Mouse (Mus musculus) myocyte (in vitro differentiated cells): Measurements from ENCODE around the gene Zfp598. TPM values are rescaled to one million over a fixed set of nuclear protein-coding genes. Genes with fewer than 3 reads are reported as not detected.

Source experiments
- H3K27me3 ChIP-seq: one replicate; pipeline ENCODE4 v1.6.1; 2011; ENCODE audit not compliant: control insufficient read depth, insufficient read depth, insufficient read length
- H3K36me3 ChIP-seq: one replicate; pipeline ENCODE4 v1.6.1; 2011; ENCODE audit not compliant: control insufficient read depth, insufficient read depth
- H3K4me2 ChIP-seq: one replicate; pipeline ENCODE4 v1.6.1; 2011; ENCODE audit warnings: low read depth, control low read depth
- H3K4me3 ChIP-seq: one replicate; pipeline ENCODE4 v1.5.1; 2011; ENCODE audit warnings: mild to moderate bottlenecking, control low read depth, moderate library complexity
- H3K79me2 ChIP-seq: one replicate; pipeline ENCODE4 v1.6.1; 2011; ENCODE audit not compliant: control insufficient read depth, insufficient read depth
- H3ac ChIP-seq: one replicate; pipeline ENCODE4 v1.6.1; 2011; ENCODE audit not compliant: control insufficient read depth, insufficient read length
- CEBPB ChIP-seq: IDR thresholded peaks from 2 replicates; pipeline ENCODE4 v1.6.1; 2011; ENCODE audit warnings: mild to moderate bottlenecking, moderate library complexity; ENCODE audit not compliant: poor library complexity, insufficient read depth, severe bottlenecking
- E2F4 ChIP-seq: IDR thresholded peaks from one replicate; pipeline ENCODE4 v1.6.1; 2011; ENCODE audit warnings: mild to moderate bottlenecking, control low read depth, moderate library complexity; ENCODE audit not compliant: insufficient read depth
- MAX ChIP-seq: IDR thresholded peaks from one replicate; pipeline ENCODE4 v1.6.1; 2011; ENCODE audit warnings: low read depth, mild to moderate bottlenecking, control low read depth
- MYOD1 ChIP-seq, 3 experiments: IDR thresholded peaks; one replicate each; pipeline ENCODE4 v1.6.1; 2011; ENCODE audit warnings: control low read depth in 2 of 3, low read depth in 2 of 3, mild to moderate bottlenecking in 2 of 3, moderate library complexity in 1 of 3; ENCODE audit not compliant: insufficient read length in 2 of 3, control insufficient read depth in 1 of 3
- MYOG ChIP-seq, 3 experiments: IDR thresholded peaks; one replicate each; pipeline ENCODE4 v1.6.1; 2011; ENCODE audit warnings: control low read depth in 2 of 3, low read depth in 2 of 3, mild to moderate bottlenecking in 2 of 3; ENCODE audit not compliant: insufficient read length in 2 of 3, control insufficient read depth in 1 of 3, insufficient read depth in 1 of 3
- POLR2A ChIP-seq: IDR thresholded peaks from one replicate; pipeline ENCODE4 v1.6.1; 2011; ENCODE audit warnings: low read depth, mild to moderate bottlenecking, control low read depth, moderate library complexity; ENCODE audit not compliant: insufficient read length
- POLR2AphosphoS2 ChIP-seq: IDR thresholded peaks from one replicate; pipeline ENCODE4 v1.6.1; 2011; ENCODE audit warnings: low read depth, control low read depth; ENCODE audit not compliant: insufficient read length
- REST ChIP-seq: IDR thresholded peaks from one replicate; pipeline ENCODE4 v1.6.1; 2011; ENCODE audit warnings: mild to moderate bottlenecking, control low read depth, moderate library complexity; ENCODE audit not compliant: insufficient read depth, insufficient read length
- SRF ChIP-seq: IDR thresholded peaks from one replicate; pipeline ENCODE4 v1.6.1; 2011; ENCODE audit warnings: low read depth; ENCODE audit not compliant: control insufficient read depth, insufficient read length
- TCF12 ChIP-seq: IDR thresholded peaks from one replicate; pipeline ENCODE4 v1.6.1; 2011; ENCODE audit warnings: mild to moderate bottlenecking, control low read depth; ENCODE audit not compliant: poor library complexity, insufficient read depth, severe bottlenecking
- TCF3 ChIP-seq: IDR thresholded peaks from one replicate; pipeline ENCODE4 v1.6.1; 2011; ENCODE audit warnings: low read depth, control low read depth; ENCODE audit not compliant: insufficient read length
- USF1 ChIP-seq: IDR thresholded peaks from one replicate; pipeline ENCODE4 v1.6.1; 2011; ENCODE audit warnings: low read depth, mild to moderate bottlenecking, control low read depth, moderate library complexity
- polyA plus RNA-seq: library from polyadenylated mRNA; unstranded; fragments of >200 nt; fragmentation: generic; extraction: Trizol; gene quantifications from one replicate; pipeline ENCODE4 v1.2.1, GENCODE M21; 2012; ENCODE audit warnings: missing spikeins

Zfp598 gene
- polyA plus RNA-seq, 1 experiment = 49.7 TPM

GRCm38 (mm10) chr17:24728184-24728583 lies 58.7 kb downstream of the Zfp598 start:
- TF ChIP-seq SRF (no peak), MYOG (IDR thresholded peaks at IDR 0.05; ENCODE audit: control insufficient read depth in 1 of 3, insufficient read depth in 1 of 3, insufficient read length in 2 of 3, low read depth in 2 of 3) (no peak), CEBPB (no peak), TCF12 (no peak), MYOD1 (IDR thresholded peaks at IDR 0.05; ENCODE audit: control insufficient read depth in 1 of 3, insufficient read length in 2 of 3, low read depth in 2 of 3) (no peak), TCF3 (no peak), POLR2A (no peak), E2F4 (no peak), POLR2AphosphoS2 (no peak), REST (no peak), USF1 (no peak), MAX (no peak)
- no peak overlapping the region for H3K4me2 ChIP-seq
- H3K27me3 ChIP-seq = no peaks in the 10 kb centered on the region
- no peak overlapping the region for H3ac ChIP-seq
- peaks cover 9% of the 10 kb centered on the region for H3K79me2 ChIP-seq
- H3K36me3 ChIP-seq = no peaks in the 10 kb centered on the region
- H3K4me3 ChIP-seq = no peak overlapping the region

GRCm38 (mm10) chr17:24729067-24729466 lies 59.6 kb downstream of the Zfp598 start:
- TF ChIP-seq TCF3 = no peak
- no peak for TF ChIP-seq CEBPB
- TF ChIP-seq MYOG (IDR thresholded peaks at IDR 0.05; ENCODE audit: control insufficient read depth in 1 of 3, insufficient read depth in 1 of 3, insufficient read length in 2 of 3, low read depth in 2 of 3) = no peak
- no peak for TF ChIP-seq SRF
- TF ChIP-seq REST = no peak
- no peak for TF ChIP-seq E2F4
- TF ChIP-seq TCF12 = no peak
- TF ChIP-seq MAX = no peak
- H3K27me3 ChIP-seq = no peaks in the 10 kb centered on the region
- H3ac ChIP-seq = no peak overlapping the region
- H3K4me2 ChIP-seq = no peak overlapping the region
- peaks cover under 1% of the 10 kb centered on the region for H3K79me2 ChIP-seq
- H3K36me3 ChIP-seq = no peaks in the 10 kb centered on the region
- H3K4me3 ChIP-seq = no peak overlapping the region

- Histone ChIP-seq H3K4me3 (no peak overlapping the region), H3ac (no peak overlapping the region), H3K79me2 (no peaks in the 10 kb centered on the region), H3K27me3 (no peaks in the 10 kb centered on the region), H3K36me3 (no peaks in the 10 kb centered on the region), H3K4me2 (no peak overlapping the region)
- TF ChIP-seq POLR2A (no peak), MYOD1 (IDR thresholded peaks at IDR 0.05; ENCODE audit: control insufficient read depth in 1 of 3, insufficient read length in 2 of 3, low read depth in 2 of 3) (no peak), TCF3 (no peak), MAX (no peak), MYOG (IDR thresholded peaks at IDR 0.05; ENCODE audit: control insufficient read depth in 1 of 3, insufficient read depth in 1 of 3, insufficient read length in 2 of 3, low read depth in 2 of 3) (no peak), E2F4 (no peak), CEBPB (no peak), SRF (no peak), POLR2AphosphoS2 (no peak), USF1 (no peak), REST (no peak), TCF12 (no peak)
Measured at GRCm38 (mm10) chr17:24730787-24731186, 61.3 kb downstream of the Zfp598 start.

Other genes starting within 250 kb of the Zfp598 start
- 52.6 TPM for gene Eci1, start 243.0 kb upstream of the Zfp598 start, polyA plus RNA-seq
- 1.0 TPM for gene Dnase1l2, start 226.6 kb upstream of the Zfp598 start, polyA plus RNA-seq
- 18.7 TPM for gene E4f1, start 199.4 kb upstream of the Zfp598 start, polyA plus RNA-seq
- 53.7 TPM for gene Pgp, start 199.3 kb upstream of the Zfp598 start, polyA plus RNA-seq
- 0.53 TPM for gene Bricd5, start 195.8 kb upstream of the Zfp598 start, polyA plus RNA-seq
- gene Mlst8, start 190.6 kb upstream of the Zfp598 start, polyA plus RNA-seq = 16.5 TPM
- 0.16 TPM for gene Caskin1, start 181.1 kb upstream of the Zfp598 start, polyA plus RNA-seq
- gene Traf7, start 141.7 kb upstream of the Zfp598 start, polyA plus RNA-seq = 112 TPM
- 0.35 TPM for gene Rab26, start 135.5 kb upstream of the Zfp598 start, polyA plus RNA-seq
- 47.2 TPM for gene Pkd1, start 119.9 kb upstream of the Zfp598 start, polyA plus RNA-seq
- gene Tsc2, start 37.1 kb upstream of the Zfp598 start, polyA plus RNA-seq = 49.5 TPM
- 20.2 TPM for gene Nthl1, start 37.0 kb upstream of the Zfp598 start, polyA plus RNA-seq
- 19.1 TPM for gene Slc9a3r2, start 19.4 kb upstream of the Zfp598 start, polyA plus RNA-seq
- not detected for gene Npw, start 11.2 kb upstream of the Zfp598 start, polyA plus RNA-seq
- gene Syngr3, start 20.3 kb downstream of the Zfp598 start, polyA plus RNA-seq = 0.29 TPM
- gene Gfer, start 26.5 kb downstream of the Zfp598 start, polyA plus RNA-seq = 47.7 TPM
- gene Noxo1, start 26.5 kb downstream of the Zfp598 start, polyA plus RNA-seq = 0.54 TPM
- gene Tbl3, start 38.0 kb downstream of the Zfp598 start, polyA plus RNA-seq = 66.6 TPM
- gene Rnf151, start 48.4 kb downstream of the Zfp598 start, polyA plus RNA-seq = 0.36 TPM
- gene Rps2, start 48.4 kb downstream of the Zfp598 start, polyA plus RNA-seq = 178 TPM
- 547 TPM for gene Ndufb10, start 54.8 kb downstream of the Zfp598 start, polyA plus RNA-seq
- 1.7 TPM for gene Rpl3l, start 58.1 kb downstream of the Zfp598 start, polyA plus RNA-seq
- 73.9 TPM for gene Msrb1, start 67.0 kb downstream of the Zfp598 start, polyA plus RNA-seq
- gene Hs3st6, start 83.3 kb downstream of the Zfp598 start, polyA plus RNA-seq = not detected
- not detected for gene Meiob, start 134.6 kb downstream of the Zfp598 start, polyA plus RNA-seq
- 58.3 TPM for gene Hagh, start 170.5 kb downstream of the Zfp598 start, polyA plus RNA-seq
- 9.5 TPM for gene Fahd1, start 180.7 kb downstream of the Zfp598 start, polyA plus RNA-seq
- not detected for gene Igfals, start 196.3 kb downstream of the Zfp598 start, polyA plus RNA-seq
- gene Nubp2, start 216.7 kb downstream of the Zfp598 start, polyA plus RNA-seq = 38.5 TPM
- 46.6 TPM for gene Spsb3, start 217.0 kb downstream of the Zfp598 start, polyA plus RNA-seq
- gene Eme2, start 225.4 kb downstream of the Zfp598 start, polyA plus RNA-seq = 12.5 TPM
- 142 TPM for gene Mrps34, start 225.4 kb downstream of the Zfp598 start, polyA plus RNA-seq
- 23.7 TPM for gene Nme3, start 226.8 kb downstream of the Zfp598 start, polyA plus RNA-seq